In the genomic region with DNA sequence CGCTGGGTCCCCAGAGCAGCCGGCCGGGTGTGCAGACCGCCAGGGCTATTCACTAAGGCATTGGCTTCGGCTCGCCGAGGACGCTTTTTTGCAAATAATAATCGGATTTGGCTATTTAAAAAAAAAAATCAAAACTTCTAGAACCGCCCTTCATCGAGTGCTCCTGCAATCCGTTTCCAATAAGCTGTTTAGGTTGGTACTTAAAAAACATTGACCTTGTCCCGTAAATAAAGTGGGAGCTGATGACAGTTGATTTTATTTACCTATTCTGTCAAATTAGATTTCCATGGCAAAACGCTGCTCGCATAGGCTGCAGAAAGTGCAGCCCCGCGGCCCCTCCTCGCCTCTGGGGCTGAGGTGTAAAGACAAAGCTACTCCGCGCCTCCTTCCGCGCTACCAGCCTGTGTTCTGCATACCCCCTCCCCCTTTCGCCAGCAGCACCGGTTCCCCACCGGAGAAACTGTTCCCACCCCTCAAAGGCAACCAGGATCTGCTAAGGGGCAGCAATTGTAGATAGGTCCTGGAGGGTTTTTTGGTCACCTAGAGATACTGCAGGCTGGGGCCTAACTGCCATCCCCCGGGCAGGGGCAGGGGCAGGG, we compare ENCODE assay signal across 9 mouse cellular contexts.
DNase-seq lines count a peak whose midpoint lies in the region; ATAC-seq lines count a peak whose summit lies in the region.
"Had no signal": no experiment of that assay in that cellular context is flagged by ENCODE, and none has a peak within 500 bp of the region (broad histone marks: within the 10 kb centered on the region; RNA-seq: fewer than 3 reads in every experiment).

No protein-coding gene starts in this region.

- peak overlapping the region; percentile 52 for H3K4me2 ChIP-seq in forebrain, embryonic 11.5 days (ENCODE audit: low read depth, low read length, severe bottlenecking)
- peak overlapping the region; percentile 68 for H3K4me2 ChIP-seq in limb, embryonic 13.5 days (replicated peaks)

- H3K9me3 ChIP-seq in forebrain, embryonic 11.5 days (ENCODE audit: control insufficient read depth, low read length): no peaks in the 10 kb centered on the region
- H3K9me3 ChIP-seq in limb, embryonic 13.5 days: no peaks in the 10 kb centered on the region

- H3K9ac ChIP-seq in forebrain, embryonic 11.5 days (ENCODE audit: low read length): no peak overlapping the region; the same call in 1 of the 2 replicates
- H3K9ac ChIP-seq in limb, embryonic 13.5 days: no peak overlapping the region

- H3K27ac ChIP-seq in forebrain, embryonic 11.5 days (ENCODE audit: low read depth, low read length): no peak overlapping the region
- no peak overlapping the region for H3K27ac ChIP-seq in limb, embryonic 13.5 days

- H3K4me3 ChIP-seq in forebrain, embryonic 11.5 days (ENCODE audit: low read depth, low read length): peak overlapping the region; percentile 20; the same call in 1 of the 2 replicates
- H3K4me3 ChIP-seq in limb, embryonic 13.5 days: peak overlapping the region; percentile 40

- ATAC-seq in forebrain, embryonic 11.5 days (replicated peaks; ENCODE audit: low FRiP score): no peak
- no peak for ATAC-seq in limb, embryonic 13.5 days (ENCODE audit: low FRiP score, low read depth)
- no peak for ATAC-seq in erythroid progenitor cell, adult 5-6 weeks (replicated peaks; ENCODE audit: low FRiP score, poor library complexity, severe bottlenecking)

- H3K4me1 ChIP-seq in forebrain, embryonic 11.5 days (replicated peaks; ENCODE audit: control insufficient read depth, insufficient read depth, low read length): peaks cover 14% of the 10 kb centered on the region
- H3K4me1 ChIP-seq in limb, embryonic 13.5 days: peaks cover 19% of the 10 kb centered on the region

- peak; percentile 17 for DNase-seq in kidney, postnatal 10 days
- DNase-seq in kidney, postnatal 36 days: no peak
- DNase-seq in forebrain, embryonic 11.5 days (ENCODE audit: low spot score): peak; percentile 57
- DNase-seq in retina, embryonic 14.5 days (ENCODE audit: low spot score): peak; percentile 33
- DNase-seq in gastrocnemius, postnatal 4 days (ENCODE audit: low spot score in 2 of 2): no peak
- DNase-seq in adrenal gland, postnatal 36 days: no peak
- DNase-seq: thymus, postnatal 25 days had no signal

- peaks cover 74% of the 10 kb centered on the region for H3K27me3 ChIP-seq in forebrain, embryonic 11.5 days (ENCODE audit: control insufficient read depth, insufficient read depth, low read length)
- peaks cover 96% of the 10 kb centered on the region for H3K27me3 ChIP-seq in limb, embryonic 13.5 days

- no peaks in the 10 kb centered on the region for H3K36me3 ChIP-seq in forebrain, embryonic 11.5 days (ENCODE audit: control insufficient read depth, insufficient read depth, low read length)
- no peaks in the 10 kb centered on the region for H3K36me3 ChIP-seq in limb, embryonic 13.5 days

- 1% methylated on average over 26 of the region's 26 CpGs for WGBS in forebrain, embryonic 11.5 days
- under 1% methylated on average over 26 of the region's 26 CpGs for WGBS in limb, embryonic 13.5 days

Comparison
In these comparisons a context has a peak if more than half of its experiments do, and no peak if none do; other contexts are left out.
1. DNase-seq: peak in kidney, postnatal 10 days (single experiment), forebrain, embryonic 11.5 days (single experiment) and retina, embryonic 14.5 days (single experiment); none in kidney, postnatal 36 days (0 of 2), gastrocnemius, postnatal 4 days (0 of 2) and adrenal gland, postnatal 36 days (0 of 2).